Mouse (Mus musculus) skeletal muscle tissue, adult 2 months (tissue): ENCODE measurements around the gene Mrrf.
A peak's percentile ranks its signal among the peaks of the same experiment; 100 is the strongest.

Experiments used
- DNase-seq: peaks from one replicate; pipeline ENCODE4 v3.0.0-alpha.2; 2012; ENCODE audit warnings: low read depth, low spot score

The Mrrf gene

DNA sequence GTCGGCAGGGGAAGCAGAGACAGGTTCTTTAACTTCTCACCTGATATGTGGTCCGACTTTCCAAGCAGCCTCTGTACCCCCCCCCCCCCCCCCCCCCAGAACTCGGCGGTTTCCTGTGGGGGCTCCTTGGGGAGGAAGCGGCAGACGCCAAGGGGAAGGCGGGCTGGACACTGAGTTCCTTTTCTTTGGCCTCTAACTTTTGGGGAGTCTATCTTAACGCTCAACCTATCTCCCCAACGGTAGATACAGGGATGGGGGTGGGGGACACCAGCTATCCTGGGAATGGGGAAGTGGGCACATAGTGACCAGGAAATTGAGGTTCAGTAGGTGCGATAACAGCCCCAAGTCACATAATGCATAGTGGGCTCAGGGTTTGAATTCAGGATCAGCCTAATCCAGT lies 94.8 kb downstream of the Mrrf start:
- DNase-seq: no peak

DNA sequence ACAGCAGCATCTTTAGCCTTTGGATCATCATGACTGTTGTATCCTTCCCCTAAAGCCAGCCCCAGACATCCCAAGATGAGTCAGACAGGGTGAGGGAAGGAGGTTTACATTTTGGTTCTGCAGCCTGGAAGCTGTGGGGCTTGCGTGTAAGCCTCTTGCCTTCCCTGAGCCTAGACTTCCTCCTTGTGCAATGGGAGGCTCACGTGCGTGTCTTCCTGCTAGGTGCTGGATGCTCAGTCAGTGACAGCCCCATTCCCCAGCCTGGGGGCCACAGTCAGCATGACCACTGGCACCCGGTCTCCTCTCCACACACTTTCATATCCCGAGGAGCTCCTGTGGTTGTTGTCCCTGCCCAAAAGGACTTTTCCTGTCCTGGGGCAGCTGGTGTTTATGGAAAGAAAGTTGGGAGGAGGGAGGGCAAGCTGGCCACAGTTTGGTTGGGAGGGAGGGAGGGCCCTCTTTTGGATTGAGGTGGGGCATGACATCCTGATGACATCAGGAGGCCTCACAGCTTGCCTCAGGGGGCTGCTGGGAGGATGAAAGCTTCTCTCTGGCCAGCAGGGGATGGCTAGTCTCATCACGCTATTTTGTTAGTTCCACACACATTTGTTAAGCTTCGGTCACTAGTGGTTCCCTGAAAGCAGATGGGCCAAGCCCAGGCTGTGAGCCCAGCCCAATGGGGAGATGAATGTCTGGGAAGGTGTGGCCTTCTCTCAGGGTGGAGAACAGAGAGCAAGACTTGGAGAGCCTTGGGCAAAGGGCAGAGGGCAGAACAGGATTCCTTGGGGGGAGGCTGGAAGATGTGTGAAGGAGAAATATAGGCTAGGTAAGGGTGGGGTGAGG lies 98.6 kb downstream of the Mrrf start:
- DNase-seq: peak; percentile 34

DNA sequence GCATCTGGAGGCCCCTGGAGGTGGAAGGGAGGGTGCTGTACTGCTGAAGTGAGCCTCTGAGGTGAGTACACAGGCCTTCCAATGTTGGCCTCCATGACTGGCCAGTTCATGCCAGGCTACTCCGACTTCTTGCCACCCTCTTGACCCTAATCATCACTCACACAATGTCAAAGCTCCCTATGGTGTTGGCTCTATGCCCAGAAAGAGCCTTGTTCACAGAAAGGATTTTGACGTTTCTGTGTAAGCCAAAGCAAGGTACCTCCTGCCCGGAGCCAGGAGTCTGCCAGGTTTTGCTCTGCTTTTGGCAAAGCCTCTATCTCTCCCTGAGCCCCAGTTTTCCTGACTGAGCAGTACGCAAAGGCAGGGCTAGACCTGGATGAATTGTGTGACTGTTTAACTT lies 99.7 kb downstream of the Mrrf start:
- DNase-seq: no peak

DNA sequence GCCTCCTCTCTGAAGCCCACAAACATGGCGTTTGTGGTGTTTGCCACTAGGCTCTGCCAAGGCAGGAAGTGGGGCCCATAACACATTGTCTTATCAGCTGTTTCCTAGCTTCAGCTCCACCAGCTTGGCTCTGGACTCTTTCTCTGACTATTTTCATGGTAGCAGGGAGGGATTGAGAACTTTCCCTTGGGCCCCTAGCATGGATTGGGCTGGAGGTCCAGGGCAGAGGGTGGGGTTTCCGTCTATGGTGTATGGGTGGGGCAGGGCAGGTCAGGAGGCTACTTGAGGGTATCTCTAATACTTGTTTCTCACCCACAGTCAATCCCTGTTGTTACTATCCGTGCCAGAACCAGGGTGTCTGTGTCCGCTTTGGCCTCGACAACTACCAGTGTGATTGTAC lies 100.7 kb downstream of the Mrrf start:
- no peak for DNase-seq

DNA sequence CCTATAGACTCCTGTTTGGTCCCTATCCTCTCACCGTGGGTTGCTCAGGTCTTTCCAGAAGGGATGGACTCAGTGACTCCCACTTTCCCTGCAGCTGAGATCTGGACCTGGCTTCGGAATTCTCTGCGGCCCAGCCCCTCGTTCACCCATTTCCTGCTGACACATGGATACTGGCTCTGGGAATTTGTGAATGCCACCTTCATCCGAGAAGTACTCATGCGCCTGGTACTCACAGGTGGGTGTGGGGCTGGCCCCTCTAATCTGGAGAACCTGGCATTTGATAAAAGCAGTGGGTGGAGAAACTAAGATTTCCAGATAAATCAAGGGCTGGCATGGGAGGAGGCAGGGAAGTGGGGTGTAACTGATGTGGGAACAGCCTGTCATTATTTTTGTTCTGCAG lies 101.4 kb downstream of the Mrrf start:
- no peak for DNase-seq

GRCm38 (mm10) chr2:36238467-36238866 lies 102.3 kb downstream of the Mrrf start:
- DNase-seq: no peak

GRCm38 (mm10) chr2:36238951-36239350 lies 102.8 kb downstream of the Mrrf start:
- no peak for DNase-seq
